Mouse (Mus musculus) testis, adult 2 months (tissue): ENCODE results near the gene Rpn1.

Source experiments
- CTCF ChIP-seq: fragments of 200-500 bp; IDR thresholded peaks from 2 replicates; pipeline ENCODE4 v1.5.1; 2012; ENCODE audit warnings: low read depth, mild to moderate bottlenecking, inconsistent platforms, low read length, moderate library complexity; ENCODE audit not compliant: control insufficient read depth, insufficient read depth, insufficient replicate concordance
- POLR2A ChIP-seq: fragments of 200-500 bp; IDR thresholded peaks from 2 replicates; pipeline ENCODE4 v1.6.1; 2012; ENCODE audit warnings: low read depth, mild to moderate bottlenecking, inconsistent platforms, low read length, moderate library complexity; ENCODE audit not compliant: control insufficient read depth

GRCm38 (mm10) chr6:88056866-88057265, 27.4 kb upstream of the Rpn1 start:
- TF ChIP-seq CTCF (no peak), POLR2A (no peak)
